In the genomic region with DNA sequence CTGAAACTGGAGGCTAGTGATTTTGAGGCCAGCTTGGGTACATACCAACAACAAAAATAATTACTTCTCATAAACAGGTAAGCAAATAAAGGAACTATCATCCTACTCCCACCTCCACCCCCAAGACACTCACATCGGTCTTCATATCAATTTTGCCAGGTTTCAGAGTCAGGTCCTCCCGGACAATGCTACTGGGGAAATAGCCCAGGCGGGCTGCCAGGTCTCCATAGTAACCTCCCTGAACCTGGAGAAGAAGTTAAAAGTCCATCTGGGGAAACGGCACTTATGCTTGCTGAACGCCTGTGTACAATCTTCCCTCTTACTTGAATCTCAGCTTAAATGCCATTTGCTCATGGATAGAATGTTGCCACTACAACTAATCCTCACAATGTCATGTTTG, we compare ENCODE assay signal across 9 mouse cellular contexts. TPM values are rescaled to one million over a fixed set of nuclear protein-coding genes. Genes with fewer than 3 reads are reported as not detected.
A peak's percentile ranks its signal among the peaks of the same experiment; 100 is the strongest.
DNase-seq lines count a peak whose midpoint lies in the region; ATAC-seq and TF ChIP-seq lines count a peak whose summit lies in the region.
"Had no signal": no experiment of that assay in that cellular context is flagged by ENCODE, and none has a peak within 500 bp of the region (broad histone marks: within the 10 kb centered on the region; RNA-seq: fewer than 3 reads in every experiment).

No protein-coding gene starts in this region.

- no peaks in the 10 kb centered on the region for H3K36me3 ChIP-seq in heart, adult 2 months (ENCODE audit: control insufficient read depth, insufficient read depth, low read length)
- H3K36me3 ChIP-seq in heart, embryonic 11.5 days (ENCODE audit: control insufficient read depth, insufficient read depth, low read length): peaks cover 7% of the 10 kb centered on the region
- no peaks in the 10 kb centered on the region for H3K36me3 ChIP-seq in kidney, adult 2 months (ENCODE audit: control insufficient read depth, insufficient read depth, low read length)

- peak; percentile 72 to 74 for DNase-seq in heart, adult 2 months
- DNase-seq in kidney, adult 2 months: peak; percentile 94
- peak; percentile 63 for DNase-seq in lung, postnatal 14 days
- DNase-seq in thymus, postnatal 0 days (ENCODE audit: low spot score): no peak
- no peak for DNase-seq in urinary bladder, postnatal 25 days (ENCODE audit: low spot score)
- DNase-seq in thymus, adult 18-20 months: no peak

- TF ChIP-seq CTCF in heart, adult 2 months (IDR thresholded peaks at IDR 0.05): no peak
- TF ChIP-seq CTCF in kidney, adult 2 months (conservative IDR thresholded peaks at IDR 0.05; ENCODE audit: insufficient read depth, insufficient read length, low read depth, low read length): no peak

- no peaks in the 10 kb centered on the region for H3K79me2 ChIP-seq in heart, adult 2 months (replicated peaks; ENCODE audit: control insufficient read depth, insufficient read depth, low read length)

- no peak for TF ChIP-seq POLR2A in heart, adult 2 months (IDR thresholded peaks at IDR 0.05; ENCODE audit: insufficient read depth, low read depth, low read length)
- TF ChIP-seq POLR2A in kidney, adult 2 months (IDR thresholded peaks at IDR 0.05; ENCODE audit: low read depth, low read length): no peak

- H3K4me3 ChIP-seq in heart, adult 2 months: no peak overlapping the region
- H3K4me3 ChIP-seq in heart, embryonic 11.5 days (ENCODE audit: low read depth, low read length): no peak overlapping the region
- H3K4me3 ChIP-seq in brown adipose tissue, adult 24 weeks (ENCODE audit: insufficient read depth, low read depth, low read length): no peak overlapping the region
- H3K4me3 ChIP-seq in kidney, adult 2 months (ENCODE audit: insufficient read depth, low read depth, low read length): no peak overlapping the region

- no peaks in the 10 kb centered on the region for H3K9me3 ChIP-seq in heart, embryonic 11.5 days (replicated peaks; ENCODE audit: control insufficient read depth, low read length)

- no peaks in the 10 kb centered on the region for H3K27me3 ChIP-seq in heart, adult 2 months (ENCODE audit: control insufficient read depth, insufficient read depth, low read length)
- H3K27me3 ChIP-seq in heart, embryonic 11.5 days (ENCODE audit: control insufficient read depth, insufficient read depth, low read length): no peaks in the 10 kb centered on the region
- H3K27me3 ChIP-seq in kidney, adult 2 months (replicated peaks; ENCODE audit: control insufficient read depth, insufficient read depth, low read length): no peaks in the 10 kb centered on the region

- no peak overlapping the region for H3K9ac ChIP-seq in heart, adult 2 months (ENCODE audit: low read depth, low read length)
- H3K9ac ChIP-seq in heart, embryonic 11.5 days (ENCODE audit: low read depth, low read length): no peak overlapping the region

- no peak for TF ChIP-seq EP300 in heart, adult 2 months (IDR thresholded peaks at IDR 0.05; ENCODE audit: insufficient read depth, low read depth, low read length)

- intact Hi-C loops in heart, adult 2 months (cut with DNase I): loop anchor here (2.0 kb wide), 1 partner anchor 15 kb away; a partner anchor contains a TSS

- H3K4me2 ChIP-seq in heart, embryonic 11.5 days: no peak overlapping the region

- no peak for ATAC-seq in heart, embryonic 11.5 days (replicated peaks; ENCODE audit: insufficient number of reproducible peaks, low FRiP score, low TSS enrichment)

- H3K27ac ChIP-seq in heart, adult 2 months: peak overlapping the region; percentile 74; the same call in 1 of the 2 replicates
- H3K27ac ChIP-seq in heart, embryonic 11.5 days (ENCODE audit: low read depth, low read length): no peak overlapping the region
- peak overlapping the region; percentile 56; the same call in 1 of the 2 replicates for H3K27ac ChIP-seq in brown adipose tissue, adult 24 weeks (replicated peaks; ENCODE audit: low read depth, low read length)
- peak overlapping the region; percentile 43 for H3K27ac ChIP-seq in kidney, adult 2 months (ENCODE audit: insufficient read depth, low read depth, low read length)

- H3K4me1 ChIP-seq in heart, adult 2 months (ENCODE audit: control insufficient read depth, insufficient read depth, low read length): peaks cover 4% of the 10 kb centered on the region; the same call in 1 of the 2 replicates
- peaks cover 5% of the 10 kb centered on the region; the same call in 1 of the 2 replicates for H3K4me1 ChIP-seq in heart, embryonic 11.5 days (ENCODE audit: control insufficient read depth, insufficient read depth, low read length)
- H3K4me1 ChIP-seq in brown adipose tissue, adult 24 weeks (ENCODE audit: control insufficient read depth, insufficient read depth, insufficient read length, low read length): peaks cover 6% of the 10 kb centered on the region; the same call in 1 of the 2 replicates
- peaks cover 13% of the 10 kb centered on the region for H3K4me1 ChIP-seq in kidney, adult 2 months (ENCODE audit: control insufficient read depth, insufficient read depth, low read length)

- WGBS in heart, adult 2 months: 26% methylated on average over 5 of the region's 5 CpGs
- WGBS in heart, embryonic 11.5 days (ENCODE audit: insufficient replicate concordance): 83% methylated on average over 5 of the region's 5 CpGs
- WGBS in kidney, adult 2 months: 24% methylated on average over 5 of the region's 5 CpGs

RNA-seq across cellular contexts. Expression of a gene that starts 0.8 kb away (rescaled TPM):
- under 1 TPM in 1 of 2 experiments, not detected in 1; 0.16 TPM for total RNA-seq in heart, adult 2 months (2021)
- not detected in 2 replicates for polyA plus RNA-seq in heart, adult 2 months (2012; rRNA removed)
- 0.67 TPM in 1 of 2 replicates, not detected in the other for polyA plus RNA-seq in heart, embryonic 11.5 days (2014; fragmentation: Nextera tagmentation; extraction: Ambion mirVana)
- polyA plus RNA-seq in brown adipose tissue, adult 24 weeks (2012; ENCODE audit: insufficient read depth, insufficient read length, missing spikeins): not detected in 2 replicates
- polyA plus RNA-seq in kidney, adult 2 months (2012; rRNA removed): not detected in 2 replicates
- polyA plus RNA-seq in thymus, postnatal 0 days (2015; fragmentation: Nextera tagmentation; extraction: Ambion mirVana): not detected in 2 replicates
- total RNA-seq: neutrophil, adult 5-6 weeks had no signal

RNA-seq across cellular contexts. Expression of a gene that starts 0.9 kb away (rescaled TPM):
- total RNA-seq in heart, adult 2 months (2021): under 1 TPM in 1 of 2 experiments, not detected in 1; 0.39 TPM
- 0.50 and 0.78 TPM in 2 replicates for polyA plus RNA-seq in heart, adult 2 months (2012; rRNA removed)
- 0.34 and 0.44 TPM in 2 replicates for polyA plus RNA-seq in heart, embryonic 11.5 days (2014; fragmentation: Nextera tagmentation; extraction: Ambion mirVana)
- not detected in 2 replicates for polyA plus RNA-seq in brown adipose tissue, adult 24 weeks (2012; ENCODE audit: insufficient read depth, insufficient read length, missing spikeins)
- polyA plus RNA-seq in kidney, adult 2 months (2012; rRNA removed): 6.4 and 7.7 TPM in 2 replicates
- polyA plus RNA-seq in thymus, postnatal 0 days (2015; fragmentation: Nextera tagmentation; extraction: Ambion mirVana): 3.1 and 3.4 TPM in 2 replicates
- total RNA-seq: neutrophil, adult 5-6 weeks had no signal

RNA-seq across cellular contexts. Expression of a gene that starts 1.3 kb away (rescaled TPM):
- total RNA-seq in heart, adult 2 months (2021): 10 to 100 TPM; 11.0 TPM
- 22.4 and 23.1 TPM in 2 replicates for polyA plus RNA-seq in heart, adult 2 months (2012; rRNA removed)
- 44.3 and 49.7 TPM in 2 replicates for polyA plus RNA-seq in heart, embryonic 11.5 days (2014; fragmentation: Nextera tagmentation; extraction: Ambion mirVana)
- polyA plus RNA-seq in brown adipose tissue, adult 24 weeks (2012; ENCODE audit: insufficient read depth, insufficient read length, missing spikeins): 13.6 and 21.4 TPM in 2 replicates
- polyA plus RNA-seq in kidney, adult 2 months (2012; rRNA removed): 55.9 and 57.4 TPM in 2 replicates
- polyA plus RNA-seq in thymus, postnatal 0 days (2015; fragmentation: Nextera tagmentation; extraction: Ambion mirVana): 125 and 131 TPM in 2 replicates

RNA-seq across cellular contexts. Expression of a gene that starts 13.4 kb away (rescaled TPM):
- total RNA-seq in heart, adult 2 months (2021): 10 to 100 TPM; 51.8 to 64.4 TPM
- polyA plus RNA-seq in heart, adult 2 months (2012; rRNA removed): 52.4 and 57.7 TPM in 2 replicates
- 27.4 and 29.0 TPM in 2 replicates for polyA plus RNA-seq in heart, embryonic 11.5 days (2014; fragmentation: Nextera tagmentation; extraction: Ambion mirVana)
- polyA plus RNA-seq in brown adipose tissue, adult 24 weeks (2012; ENCODE audit: insufficient read depth, insufficient read length, missing spikeins): 22.6 and 23.9 TPM in 2 replicates
- 84.9 and 93.7 TPM in 2 replicates for polyA plus RNA-seq in kidney, adult 2 months (2012; rRNA removed)
- 52.4 and 59.5 TPM in 2 replicates for polyA plus RNA-seq in thymus, postnatal 0 days (2015; fragmentation: Nextera tagmentation; extraction: Ambion mirVana)

RNA-seq across cellular contexts. Expression of a gene that starts 15.5 kb away (rescaled TPM):
- total RNA-seq in heart, adult 2 months (2021): 10 to 100 TPM; 14.2 TPM
- polyA plus RNA-seq in heart, adult 2 months (2012; rRNA removed): 11.3 and 13.9 TPM in 2 replicates
- polyA plus RNA-seq in heart, embryonic 11.5 days (2014; fragmentation: Nextera tagmentation; extraction: Ambion mirVana): 2.3 and 3.5 TPM in 2 replicates
- polyA plus RNA-seq in brown adipose tissue, adult 24 weeks (2012; ENCODE audit: insufficient read depth, insufficient read length, missing spikeins): 5.6 and 8.2 TPM in 2 replicates
- 8.2 and 9.6 TPM in 2 replicates for polyA plus RNA-seq in kidney, adult 2 months (2012; rRNA removed)
- 2.5 and 4.0 TPM in 2 replicates for polyA plus RNA-seq in thymus, postnatal 0 days (2015; fragmentation: Nextera tagmentation; extraction: Ambion mirVana)

Comparison
In these comparisons a context has a peak if more than half of its experiments do, and no peak if none do; other contexts are left out.
1. DNase-seq: peak in heart, adult 2 months (2 of 2), kidney, adult 2 months (single experiment) and lung, postnatal 14 days (single experiment); none in thymus, postnatal 0 days (single experiment), urinary bladder, postnatal 25 days (single experiment) and thymus, adult 18-20 months (0 of 2).